Comparison of ENCODE assay signal across 8 mouse cellular contexts in the genomic region with DNA sequence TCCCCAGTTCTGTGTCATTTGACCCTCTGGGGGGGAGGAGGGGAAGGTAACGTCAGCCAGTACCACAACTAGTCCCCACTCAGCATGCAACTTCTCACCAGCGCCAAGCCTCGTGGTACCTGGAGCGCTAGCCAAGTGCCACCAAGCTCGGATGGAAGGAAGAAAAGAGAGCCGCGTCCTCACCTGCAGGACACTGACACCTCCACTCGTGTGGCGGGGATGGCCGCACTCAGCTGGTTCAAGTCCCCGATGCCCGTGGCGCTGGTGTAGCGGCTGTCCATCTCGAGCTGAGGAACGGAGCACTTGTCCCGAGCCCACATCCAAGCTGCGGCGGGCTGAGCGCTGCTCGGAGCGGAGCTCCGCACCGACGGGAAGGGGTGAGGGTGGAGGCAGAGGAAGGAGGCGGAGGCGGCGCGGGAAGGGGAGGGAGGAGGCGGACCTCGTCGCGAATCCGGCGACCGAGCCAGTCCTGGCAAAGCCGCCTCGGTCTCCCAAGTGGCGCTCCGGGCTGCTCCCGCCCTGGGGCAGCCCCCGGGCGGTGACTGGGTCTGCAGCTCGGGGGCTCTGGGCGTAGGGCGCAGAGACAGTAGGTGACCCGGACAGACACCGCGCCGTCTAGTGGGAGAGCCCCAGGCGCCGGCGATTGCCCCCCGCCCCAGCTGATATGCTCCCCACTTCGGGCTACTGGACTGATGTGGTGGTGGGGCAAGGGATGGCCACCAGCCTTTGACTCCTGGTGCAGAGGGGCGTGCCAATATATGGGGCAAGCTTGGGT. TPM values are rescaled to one million over a fixed set of nuclear protein-coding genes. Genes with fewer than 3 reads are reported as not detected.
A peak's percentile ranks its signal among the peaks of the same experiment; 100 is the strongest.
DNase-seq lines count a peak whose midpoint lies in the region; ATAC-seq and TF ChIP-seq lines count a peak whose summit lies in the region.

A gene (minus strand): TSS at position 448 of the 775 bp plus-strand sequence.

- in situ Hi-C loops in ES-E14 (cut with MboI; ENCODE audit: low sequenced_read_pairs in 2 of 2, unreplicated experiment in 2 of 2): loop anchor here in 1 of 2 experiments (25.0 kb wide), 1 partner anchor 442 kb away; no protein-coding TSS in a partner anchor

- H3K27me3 ChIP-seq in lung, embryonic 15.5 days: no peaks in the 10 kb centered on the region

- H3K4me3 ChIP-seq in ES-E14 (ENCODE audit: insufficient read depth in 1 of 2, low read depth in 1 of 2, low read length in 2 of 2, poor library complexity in 1 of 2, severe bottlenecking in 1 of 2): peak within 1 kb of the TSS; percentile 62 to 84
- H3K4me3 ChIP-seq in lung, embryonic 15.5 days: peak within 1 kb of the TSS; percentile 67

- under 1% methylated on average over 56 of the region's 56 CpGs for WGBS in lung, embryonic 15.5 days

- H3K4me2 ChIP-seq in lung, embryonic 15.5 days: peak within 1 kb of the TSS; percentile 98

- H3K9ac ChIP-seq in ES-E14 (ENCODE audit: insufficient read depth, low read depth, low read length, poor library complexity, severe bottlenecking): peak within 1 kb of the TSS; percentile 50
- H3K9ac ChIP-seq in lung, embryonic 15.5 days: peak within 1 kb of the TSS; percentile 50

- ATAC-seq in hematopoietic stem cell, adult 5-6 weeks (replicated peaks in 1 of 2; ENCODE audit: insufficient read depth in 1 of 2, low FRiP score in 2 of 2, low TSS enrichment in 1 of 2, low read depth in 1 of 2, poor library complexity in 2 of 2, severe bottlenecking in 2 of 2): peak; percentile 70 to 76
- ATAC-seq in lung, embryonic 15.5 days (ENCODE audit: borderline replicate concordance, extremely low read depth, low FRiP score, low TSS enrichment): peak; percentile 88

- DNase-seq in ES-E14 (ENCODE audit: low read depth, low spot score): peak; percentile 35
- peak; percentile 1 for DNase-seq in cerebellum, adult 9-10 months
- peak; percentile 35 to 66 for DNase-seq in frontal cortex, postnatal 10 days (ENCODE audit: low spot score in 2 of 2)
- DNase-seq in layer of hippocampus, postnatal 10 days (ENCODE audit: low spot score in 2 of 2): peak; percentile 57 to 72
- peak; percentile 35 for DNase-seq in ovary, postnatal 10 days (ENCODE audit: low spot score)
- DNase-seq in urinary bladder, postnatal 10 days (ENCODE audit: low spot score): peak; percentile 20

- no peaks in the 10 kb centered on the region for H3K9me3 ChIP-seq in ES-E14 (ENCODE audit: control insufficient read depth, insufficient read depth, low read depth, low read length)
- H3K9me3 ChIP-seq in lung, embryonic 15.5 days: no peaks in the 10 kb centered on the region

- H3K4me1 ChIP-seq in ES-E14 (ENCODE audit: control insufficient read depth in 2 of 2, insufficient read depth in 2 of 2, low read length in 2 of 2, poor library complexity in 1 of 2): peaks cover 0 to 2% of the 10 kb centered on the region in 2 experiments; a peak in 2 of 4 replicates
- H3K4me1 ChIP-seq in lung, embryonic 15.5 days: peaks cover 15% of the 10 kb centered on the region

- H3K27ac ChIP-seq in ES-E14 (ENCODE audit: insufficient read depth, low read depth, low read length, poor library complexity, severe bottlenecking): no peak within 1 kb of the TSS
- H3K27ac ChIP-seq in lung, embryonic 15.5 days: peak within 1 kb of the TSS; percentile 37

- H3K36me3 ChIP-seq in ES-E14 (ENCODE audit: control insufficient read depth, insufficient read depth, low read length, poor library complexity, severe bottlenecking): no peaks in the 10 kb centered on the region
- no peaks in the 10 kb centered on the region for H3K36me3 ChIP-seq in lung, embryonic 15.5 days

TF ChIP-seq in ES-E14, 5 proteins besides CTCF, POLR2A, EP300 and RAD21:
- TF ChIP-seq CHD2 (IDR thresholded peaks at IDR 0.05; ENCODE audit: low read depth, low read length) (no peak), ZC3H11A (IDR thresholded peaks at IDR 0.05; ENCODE audit: borderline replicate concordance, low read depth, low read length) (no peak), MAFK (IDR thresholded peaks at IDR 0.05; ENCODE audit: insufficient read depth, low read depth, low read length) (no peak), HCFC1 (IDR thresholded peaks at IDR 0.05; ENCODE audit: borderline replicate concordance, insufficient read depth, low read length) (no peak), ZNF384 (IDR thresholded peaks at IDR 0.05; ENCODE audit: low read depth, low read length) (no peak; the same call in 1 of the 2 replicates)
TF ChIP-seq in ES-E14: peak in this region for 0.

RNA-seq across cellular contexts. Expression of the gene that starts here (rescaled TPM):
- 5.8 and 6.8 TPM in 2 replicates for total RNA-seq in ES-E14 (2012; rRNA removed)
- 1.5 and 4.3 TPM in 2 replicates for total RNA-seq in hematopoietic stem cell, adult 5-6 weeks (2017)
- 10 to 100 TPM; 28.5 to 29.1 TPM for total RNA-seq in layer of hippocampus, postnatal 10 days (2021)
- polyA plus RNA-seq in lung, embryonic 15.5 days (2015; fragmentation: Nextera tagmentation; extraction: Ambion mirVana): 17.2 and 17.3 TPM in 2 replicates

Comparison
In these comparisons a context has a peak if more than half of its experiments do, and no peak if none do; other contexts are left out.
1. DNase-seq: peak in every context shown above with its lines; median percentile 64 in layer of hippocampus, postnatal 10 days; 50 in frontal cortex, postnatal 10 days; 35 in ES-E14; 35 in ovary, postnatal 10 days; 20 in urinary bladder, postnatal 10 days; 1 in cerebellum, adult 9-10 months.